Mouse (Mus musculus) gastrocnemius, postnatal 14 days (tissue): ENCODE measurements around the gene Mars2. TPM values are rescaled to one million over a fixed set of nuclear protein-coding genes. Genes with fewer than 3 reads are reported as not detected.
A peak's percentile ranks its signal among the peaks of the same experiment; 100 is the strongest.

Experiments used
- DNase-seq: peaks from one replicate; pipeline ENCODE4 v3.0.0; 2021; ENCODE audit warnings: mixed read lengths
- intact Hi-C: fragments of 180-260 bp; cut with DNase I; formaldehyde crosslinking; loops from one replicate; pipeline ENCODE4 v1.15.1; 2025; ENCODE audit warnings: low total_unique reads
- long read RNA-seq, 2 experiments: library from polyadenylated mRNA; stranded (forward); transcript quantifications; one replicate each; pipeline ENCODE4 v2.0.0; 2021
- total RNA-seq, 2 experiments: library from RNA; stranded (reverse); gene quantifications; 2 replicates each; pipeline ENCODE4 v1.2.3; 2021

Mars2 gene
- 1 to 10 TPM; 3.7 to 3.8 TPM for total RNA-seq
- long read RNA-seq, experiment 1, full-length matches to known transcripts: 9 of 9 reads
- long read RNA-seq, experiment 1, partial matches to known transcripts: 0 of 9 reads
- long read RNA-seq, experiment 1, other reads (novel, unspliced or antisense): 0 of 9 reads
- long read RNA-seq, experiment 2, full-length matches to known transcripts: 17 of 17 reads
- long read RNA-seq, experiment 2, partial matches to known transcripts: 0 of 17 reads
- long read RNA-seq, experiment 2, other reads (novel, unspliced or antisense): 0 of 17 reads

DNA sequence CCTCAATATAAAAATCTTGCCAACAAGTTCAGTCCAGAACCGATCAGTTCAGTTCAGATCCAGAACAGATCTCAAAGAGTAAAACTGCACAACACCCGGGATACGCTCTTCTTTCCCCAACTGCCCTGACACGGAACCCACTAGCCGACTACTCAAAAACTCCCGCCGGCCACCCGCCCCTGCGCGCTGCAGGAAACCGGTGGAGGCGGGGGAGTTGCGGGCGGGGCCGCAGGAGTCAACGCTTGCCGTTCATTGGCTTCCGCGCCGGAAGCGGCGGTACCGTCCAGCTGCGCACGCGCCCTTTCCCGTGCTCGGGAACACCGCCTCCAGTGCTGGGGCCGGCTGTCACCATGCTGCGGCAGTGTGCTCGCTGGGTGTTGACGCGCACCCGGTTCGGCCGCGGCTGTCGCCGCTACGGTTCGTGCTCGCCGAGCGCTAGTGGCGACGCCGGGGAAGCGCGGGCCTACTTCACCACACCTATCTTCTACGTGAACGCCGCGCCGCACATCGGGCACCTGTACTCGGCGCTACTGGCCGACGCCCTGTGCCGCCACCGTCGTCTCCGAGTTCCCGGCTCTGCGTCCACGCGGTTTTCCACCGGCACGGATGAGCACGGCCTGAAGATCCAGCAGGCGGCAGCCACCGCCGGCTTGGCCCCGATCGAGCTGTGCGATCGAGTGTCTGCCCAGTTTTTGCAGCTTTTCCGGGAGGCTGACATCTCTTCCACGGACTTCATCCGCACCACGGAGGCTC lies at the start of gene Mars2:
Mars2 (plus strand) TSS at position 288 of the 753 bp plus-strand sequence.
- intact Hi-C loops: no loop called here
- DNase-seq: peak; percentile 98

DNA sequence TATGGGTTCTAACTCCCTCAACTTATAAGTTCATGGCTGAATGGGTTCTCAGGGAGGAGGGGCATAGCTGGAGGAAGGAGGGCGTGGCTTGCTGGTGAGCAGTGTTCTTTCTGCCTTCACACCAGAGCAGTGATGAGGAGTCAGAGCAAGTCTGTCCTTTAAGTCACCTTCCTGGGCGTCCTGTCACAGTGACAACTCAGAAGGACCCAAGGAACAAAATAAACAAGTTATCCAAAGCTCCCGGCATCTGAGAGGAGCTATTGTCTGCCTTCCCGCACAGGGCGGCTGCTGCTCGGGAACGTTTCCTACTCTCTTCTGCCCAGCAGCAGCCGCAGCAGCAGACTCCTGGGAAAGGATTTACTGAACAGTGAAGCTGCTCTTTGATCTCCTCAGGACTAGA lies 45.0 kb upstream of the Mars2 start:
- intact Hi-C loops: no loop called here
- DNase-seq: no peak

DNA sequence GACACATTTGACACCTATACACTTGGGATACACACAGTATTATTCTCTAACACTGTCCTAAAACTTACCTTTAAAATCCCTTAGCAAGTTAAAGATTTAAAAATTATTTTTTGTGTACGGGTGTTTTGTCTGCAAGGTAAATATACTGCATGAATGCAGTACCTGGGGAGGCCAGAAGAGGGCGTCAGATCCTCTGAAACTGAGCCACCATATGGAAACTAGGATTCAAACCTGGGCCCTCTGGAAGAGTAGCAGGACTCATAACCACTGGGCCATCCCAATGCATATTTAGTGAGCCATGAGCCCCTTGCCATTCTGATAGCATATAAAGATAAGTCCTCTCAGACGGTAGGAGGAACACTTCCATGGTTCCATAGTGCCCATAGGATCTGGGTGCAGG lies 44.2 kb upstream of the Mars2 start:
- intact Hi-C loops: no loop called here
- no peak for DNase-seq

DNA sequence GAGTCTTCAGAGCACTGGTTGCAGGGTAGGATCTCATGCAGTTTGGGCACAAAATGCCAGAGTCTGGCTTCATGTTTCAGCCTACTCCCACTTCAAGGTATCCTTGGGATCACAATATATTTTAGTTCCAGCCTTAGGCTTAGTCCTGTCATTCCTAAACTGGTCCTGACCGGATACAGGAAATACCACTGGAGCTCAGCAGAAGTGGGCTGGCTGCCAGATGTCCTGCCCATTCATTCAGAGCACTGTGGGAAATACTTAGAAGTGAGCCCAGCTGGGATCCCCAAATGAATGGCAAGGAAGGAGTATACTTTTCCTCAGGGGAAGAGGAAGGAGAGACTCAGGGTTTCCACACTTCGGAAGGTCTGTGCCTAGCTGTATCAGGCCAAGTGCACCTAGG lies 43.7 kb upstream of the Mars2 start:
- intact Hi-C loops: no loop called here
- DNase-seq: peak; percentile 59

DNA sequence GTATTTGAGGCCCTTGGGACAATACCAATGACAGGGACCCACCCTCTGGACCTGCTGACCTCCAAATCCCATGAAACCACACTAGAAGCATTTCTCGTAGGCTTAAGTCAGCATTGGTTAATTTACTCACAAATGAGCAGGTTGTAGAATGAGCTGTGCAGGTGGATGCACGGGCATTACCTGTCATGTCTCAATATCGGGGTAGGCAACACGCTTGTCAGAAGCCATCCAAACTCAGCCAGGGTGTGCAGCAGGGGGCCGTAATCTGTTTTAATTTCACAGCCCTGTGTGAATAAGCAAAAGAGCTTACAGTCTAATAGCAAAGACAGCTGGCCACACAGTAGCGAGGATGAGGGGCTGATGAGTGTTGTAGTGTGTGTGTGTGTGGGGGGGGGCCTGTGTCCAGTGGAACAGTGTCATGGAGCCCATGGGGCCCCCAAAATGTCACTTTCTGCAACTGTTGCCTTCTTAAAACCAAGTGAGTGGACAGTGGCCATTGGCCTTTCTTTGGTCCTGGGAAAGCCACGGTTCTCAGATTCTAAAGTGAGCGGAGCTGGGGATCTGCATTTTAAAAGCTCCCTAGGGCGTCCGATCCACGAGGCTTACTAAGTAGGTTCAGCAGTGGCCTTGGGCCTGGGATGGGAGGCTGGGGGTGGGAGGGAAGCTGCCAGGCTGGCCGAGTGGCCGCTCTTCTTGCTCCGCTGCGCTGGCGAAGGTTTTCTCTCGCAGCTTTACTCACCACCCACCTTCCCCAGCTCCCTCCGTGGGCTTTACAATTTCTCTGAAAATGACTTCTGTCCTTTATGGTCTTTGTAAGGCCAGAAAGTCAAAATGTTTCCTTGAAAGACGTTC lies 42.7 kb upstream of the Mars2 start:
- no peak for DNase-seq
- intact Hi-C loops: no loop called here

DNA sequence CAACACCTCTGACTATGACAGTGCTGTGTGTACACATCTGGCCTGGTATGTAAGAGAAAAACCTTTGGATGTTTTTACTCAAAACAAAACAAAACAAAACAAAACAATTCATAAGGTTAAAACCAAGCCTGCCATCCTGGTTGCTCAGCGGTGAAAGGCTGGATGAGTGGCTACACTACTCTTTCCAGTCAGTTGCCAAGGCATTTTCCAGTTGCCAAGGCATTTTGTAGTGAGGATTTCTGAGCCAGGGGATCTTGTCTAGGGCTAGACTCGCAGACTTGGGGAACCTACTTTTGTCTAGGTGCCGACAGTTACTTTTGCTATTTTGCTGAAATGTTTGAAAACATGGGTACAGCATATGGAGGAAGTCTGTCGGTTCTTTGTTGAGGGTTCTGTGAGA lies 42.0 kb upstream of the Mars2 start:
- DNase-seq: no peak
- intact Hi-C loops: no loop called here

DNA sequence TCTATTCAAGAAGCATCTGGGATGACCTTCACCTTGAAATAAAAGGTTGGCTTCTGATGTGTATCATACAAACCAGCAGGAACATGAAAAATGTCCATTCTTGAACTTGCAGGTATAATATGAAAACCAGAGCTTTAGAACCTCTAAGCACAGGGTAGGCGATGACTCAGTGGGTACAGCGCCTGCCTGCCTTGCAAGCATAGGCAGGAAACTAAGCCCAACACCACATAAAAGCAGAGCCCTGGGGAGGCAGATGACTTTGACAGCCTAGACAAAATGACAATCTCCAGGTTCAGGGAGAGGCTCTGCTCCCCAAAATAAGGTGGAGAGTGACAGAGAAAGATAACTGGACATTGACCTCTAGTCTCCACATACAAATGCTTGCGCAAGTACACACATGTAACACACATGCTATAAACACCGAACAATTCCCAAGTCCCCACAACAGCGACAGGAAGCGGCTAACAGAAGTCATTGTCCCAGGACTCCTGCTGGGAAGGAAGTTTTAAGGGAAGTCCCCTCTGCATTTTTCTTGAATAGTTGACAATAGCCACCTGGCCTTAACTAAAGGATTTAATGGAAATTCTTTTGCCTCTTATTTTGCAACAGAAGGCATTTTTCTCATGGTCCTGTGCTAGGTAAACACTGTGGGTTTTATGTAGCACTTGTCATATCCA lies 40.5 kb upstream of the Mars2 start:
- no peak for DNase-seq
- intact Hi-C loops: no loop called here

DNA sequence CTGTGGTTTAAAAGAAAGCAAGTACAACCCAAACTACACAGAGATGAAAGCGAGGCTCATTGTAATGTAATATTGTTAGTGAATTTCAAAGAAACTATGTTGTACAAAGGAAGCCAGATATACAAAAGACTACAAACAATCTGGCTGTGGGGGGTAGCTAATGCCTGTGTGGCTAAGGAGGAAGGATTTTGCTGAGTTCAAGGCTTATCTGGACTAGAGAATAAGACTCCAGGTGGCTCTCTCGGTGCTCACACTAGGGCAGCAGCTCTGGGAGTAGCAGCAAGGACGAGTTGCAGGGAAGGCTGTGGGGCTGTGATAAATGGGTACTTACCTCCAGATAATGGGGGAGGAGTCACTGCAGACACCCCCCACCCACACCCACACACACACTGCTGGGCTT lies 38.3 kb upstream of the Mars2 start:
- no peak for DNase-seq
- intact Hi-C loops: no loop called here

DNA sequence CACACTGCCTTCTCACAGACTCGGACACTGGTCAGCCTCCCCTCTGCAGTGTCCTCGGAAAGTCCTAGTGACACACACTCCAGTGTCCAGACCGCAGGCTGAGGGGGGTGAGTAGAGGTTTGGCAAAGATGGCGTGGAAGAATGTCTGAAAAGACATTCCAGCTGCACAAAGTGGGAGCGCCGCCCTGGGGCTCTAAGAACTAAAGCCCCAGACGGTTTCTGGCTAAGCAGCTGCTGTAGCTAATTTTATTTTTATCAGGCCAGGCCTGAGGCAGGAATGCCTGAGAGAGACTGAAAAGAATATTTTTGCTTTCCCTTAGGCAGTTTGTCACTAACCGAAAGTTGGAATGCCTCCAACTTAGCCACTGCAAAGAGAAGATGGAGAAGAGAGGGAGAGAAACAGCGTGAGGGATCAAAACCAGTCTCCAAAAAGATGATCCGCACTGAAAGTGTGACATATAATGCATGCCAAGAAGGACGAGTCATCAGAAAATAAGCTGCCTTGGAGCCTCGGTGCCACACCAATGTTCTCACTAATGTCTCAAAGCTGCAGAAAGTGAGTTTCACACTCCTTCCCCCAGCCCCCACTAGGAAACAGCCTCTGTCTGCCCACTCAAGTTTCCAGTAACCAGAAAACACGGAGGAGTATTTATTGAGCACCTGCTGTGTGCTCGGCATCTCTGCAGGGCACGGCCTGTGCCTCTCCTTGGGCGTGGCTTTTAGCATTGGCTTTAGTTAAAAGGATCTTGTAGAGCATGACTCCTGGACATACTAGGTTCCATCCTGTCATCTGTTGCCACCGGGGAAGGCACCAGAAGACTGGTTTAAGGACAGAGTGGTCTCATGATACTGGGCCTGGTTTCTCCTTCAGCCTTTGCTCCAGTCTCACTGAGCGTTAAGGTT lies 34.9 kb upstream of the Mars2 start:
- peak; percentile 74 for DNase-seq
- intact Hi-C loops: no loop called here

DNA sequence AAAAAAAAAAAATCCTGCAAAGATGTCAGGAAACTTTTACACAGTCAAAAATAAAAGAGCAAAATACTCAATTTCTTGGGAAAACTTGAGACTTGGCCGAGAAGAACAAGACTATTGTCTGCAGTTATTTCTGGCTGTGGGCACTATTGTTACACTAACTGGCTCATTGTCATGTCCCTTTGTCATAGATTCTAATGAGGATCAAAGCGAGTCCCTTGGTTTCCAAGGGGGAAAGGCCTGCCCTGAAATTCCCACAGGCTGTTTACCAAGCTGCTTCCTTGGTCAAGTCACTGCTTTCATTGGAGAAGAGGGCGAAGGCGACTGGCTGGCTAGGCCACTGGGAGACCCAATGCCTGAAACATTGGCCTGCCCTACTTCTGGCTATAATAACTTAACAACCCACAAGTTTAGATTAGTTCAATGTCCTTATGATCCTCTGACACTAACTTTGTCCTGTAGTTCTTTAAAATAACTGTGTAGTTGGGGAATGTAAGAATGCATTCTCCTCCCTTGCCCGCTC lies 31.1 kb upstream of the Mars2 start:
- intact Hi-C loops: no loop called here
- no peak for DNase-seq

DNA sequence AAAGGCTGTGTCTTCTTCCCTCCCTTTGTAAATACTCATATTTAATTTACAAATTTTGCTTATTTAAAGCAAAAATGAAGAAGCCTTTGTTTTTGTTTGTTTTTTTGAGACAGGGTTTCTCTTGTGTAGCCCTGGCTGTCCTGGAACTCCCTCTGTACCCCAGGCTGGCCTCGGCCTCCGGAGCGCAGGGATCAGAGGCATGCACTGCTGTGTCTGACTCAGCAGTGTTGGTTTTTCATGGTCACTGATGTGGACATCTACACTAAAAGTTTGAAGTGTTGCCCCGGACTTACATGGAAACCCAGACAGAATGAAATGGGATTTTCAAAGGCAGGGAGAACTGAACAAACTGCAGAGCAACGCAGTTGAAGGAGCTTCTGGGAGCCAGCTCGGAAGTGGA lies 29.4 kb upstream of the Mars2 start:
- intact Hi-C loops: no loop called here
- no peak for DNase-seq

DNA sequence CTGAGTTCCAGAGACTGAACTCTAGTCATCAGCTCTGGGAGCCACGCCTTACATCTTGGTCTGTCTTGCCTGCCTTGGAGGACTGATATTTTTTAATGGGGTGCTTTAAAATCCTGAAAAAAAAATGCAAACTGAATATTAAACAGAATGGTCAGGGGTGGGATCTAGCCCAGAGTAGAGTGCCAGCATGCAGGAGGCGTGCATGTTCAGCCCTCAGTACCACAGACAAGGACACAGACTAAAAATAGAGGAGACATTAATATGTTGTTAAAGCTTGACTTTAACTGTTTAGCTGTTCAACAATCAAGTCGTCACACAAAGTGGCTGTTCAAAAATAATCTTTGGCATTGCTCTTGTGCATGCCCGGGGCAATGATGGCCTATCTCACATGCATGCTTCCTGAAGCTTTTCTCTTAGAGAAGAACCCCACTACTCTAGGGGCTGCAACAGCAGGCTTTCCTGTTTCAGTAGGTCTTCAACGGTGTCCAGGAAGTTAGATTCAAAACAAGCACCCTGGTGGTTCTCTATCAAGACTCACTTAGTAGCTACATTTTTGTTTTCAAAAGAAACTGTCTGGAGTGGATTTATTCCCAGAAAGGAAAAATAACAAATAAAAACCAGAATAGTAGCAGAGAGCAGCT lies 28.4 kb upstream of the Mars2 start:
- intact Hi-C loops: no loop called here

DNA sequence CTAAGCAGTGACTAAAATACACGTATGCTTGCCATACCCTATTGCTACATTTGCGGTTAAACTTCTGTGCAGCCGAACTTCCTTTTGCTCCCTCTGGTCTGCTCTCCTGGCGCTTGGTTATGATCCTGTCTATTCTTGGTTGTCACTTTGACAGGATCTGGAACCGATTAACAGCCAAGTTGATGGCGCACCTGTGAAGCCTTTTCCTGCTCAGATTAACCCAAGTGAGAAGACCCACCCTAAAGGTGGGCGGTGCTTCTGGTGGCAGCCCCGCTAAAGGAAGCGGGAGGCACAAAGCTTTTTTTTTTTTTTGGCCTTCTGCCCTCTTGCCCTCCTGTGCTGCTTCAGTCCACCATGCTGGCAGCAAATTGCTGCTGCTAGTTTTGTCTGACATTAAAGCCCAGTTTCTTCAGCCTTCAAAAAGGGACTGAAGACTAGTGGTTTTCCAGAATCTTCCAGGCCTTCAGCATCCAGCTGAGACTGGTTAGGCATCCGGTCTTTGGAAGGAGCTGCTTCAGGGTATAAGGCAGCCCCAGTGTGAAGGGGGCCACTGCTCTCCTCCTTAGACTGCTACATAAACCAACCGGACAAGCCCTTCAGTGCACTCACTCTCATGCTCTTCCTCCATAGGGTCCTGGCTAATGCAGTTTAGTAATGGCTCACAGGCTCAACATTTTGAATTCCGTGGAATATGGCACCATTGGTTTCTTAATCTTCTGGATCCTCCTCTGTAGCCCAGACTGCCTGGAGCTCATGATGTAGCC lies 26.6 kb upstream of the Mars2 start:
- intact Hi-C loops: no loop called here
- DNase-seq: no peak

More for the DNA sequence above, 28.4 kb upstream of the Mars2 start:
- DNase-seq: no peak

DNA sequence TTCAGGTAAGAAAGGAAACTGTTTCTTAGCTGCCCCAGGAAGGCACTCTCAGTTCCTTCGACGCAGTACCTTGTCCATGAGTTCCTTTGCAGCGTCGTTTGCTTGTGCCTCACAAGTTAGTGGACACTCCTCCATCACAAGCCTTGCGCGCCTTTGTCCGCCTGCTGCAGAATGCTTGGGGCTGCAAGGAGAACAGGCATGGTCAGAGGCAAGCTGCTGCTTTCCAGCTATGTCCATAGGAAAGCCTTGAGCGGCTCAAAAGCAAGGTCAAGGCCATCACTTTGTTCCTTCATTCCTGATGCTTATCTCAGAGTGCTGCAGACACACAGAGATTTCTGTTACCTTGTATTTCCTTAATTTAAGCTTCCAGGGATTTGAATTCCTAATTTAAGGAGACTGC lies 25.9 kb upstream of the Mars2 start:
- intact Hi-C loops: no loop called here
- no peak for DNase-seq

DNA sequence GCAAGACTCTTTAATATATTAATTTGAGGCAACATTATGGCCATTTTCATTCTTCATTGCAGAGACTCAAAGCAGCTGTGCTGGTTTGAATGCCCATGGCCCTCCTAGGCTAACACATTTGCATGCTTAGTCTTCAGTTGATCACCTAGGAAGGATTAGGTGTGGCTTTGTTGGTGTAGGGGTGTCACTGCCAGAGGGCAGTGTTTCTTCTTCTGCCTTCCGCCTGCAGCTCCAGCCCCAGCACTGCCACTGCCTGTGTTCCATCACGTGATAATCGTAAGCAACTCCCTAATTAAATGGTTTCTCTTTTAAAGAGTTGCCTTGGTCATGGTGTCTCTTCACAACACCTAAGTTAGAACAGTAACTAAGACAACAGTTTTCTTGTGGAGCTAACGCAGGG lies 24.2 kb upstream of the Mars2 start:
- DNase-seq: no peak
- intact Hi-C loops: no loop called here

DNA sequence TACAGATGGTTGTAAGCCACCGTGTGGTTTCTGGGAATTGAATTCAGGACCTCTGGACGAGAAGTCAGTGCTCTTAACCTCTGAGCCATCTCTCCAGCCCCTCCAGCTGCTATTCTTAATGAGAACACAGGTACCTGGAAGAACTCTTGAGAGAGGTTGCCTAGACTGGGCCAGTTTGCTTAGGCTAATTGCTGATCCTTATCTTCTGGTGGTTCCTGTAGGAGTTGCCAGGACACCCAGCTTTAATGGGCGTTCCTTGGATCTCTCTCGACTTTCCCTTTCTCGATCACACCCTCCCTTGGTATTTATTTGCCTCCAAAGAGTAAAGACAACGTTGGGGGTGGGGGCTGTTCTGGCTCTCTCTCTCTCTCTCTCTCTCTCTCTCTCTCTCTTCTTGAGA lies 23.5 kb upstream of the Mars2 start:
- intact Hi-C loops: no loop called here
- DNase-seq: no peak

DNA sequence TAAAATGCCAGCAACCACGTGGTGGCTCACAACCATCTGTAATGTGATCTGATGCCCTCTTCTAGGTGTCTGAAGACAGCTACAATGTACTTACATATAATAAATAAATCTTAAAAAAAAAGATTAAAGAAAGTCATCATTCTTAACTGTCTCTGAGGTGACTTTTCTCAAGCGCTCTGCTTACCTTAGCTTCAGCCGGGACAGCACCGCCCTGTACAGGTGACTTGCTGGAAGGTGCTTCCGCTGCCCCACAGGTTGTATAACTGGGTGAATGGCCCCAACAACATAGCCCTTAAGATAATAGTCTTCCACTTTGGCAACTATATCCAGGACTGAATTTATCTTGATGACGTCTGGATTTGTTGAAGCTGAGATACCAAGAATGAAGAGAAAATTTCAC lies 23.0 kb upstream of the Mars2 start:
- intact Hi-C loops: no loop called here
- DNase-seq: no peak
